Mouse (Mus musculus) lung, adult 2 months (tissue): ENCODE data around the gene Asic2. TPM values are rescaled to one million over a fixed set of nuclear protein-coding genes. Genes with fewer than 3 reads are reported as not detected.
A peak's percentile ranks its signal among the peaks of the same experiment; 100 is the strongest.

Source experiments
- DNase-seq: peaks from one replicate; pipeline ENCODE4 v3.0.0; 2022
- H3K4me1 ChIP-seq: fragments of 200-500 bp; 2 replicates; pipeline ENCODE4 v1.6.1; 2011; ENCODE audit warnings: low read length; ENCODE audit not compliant: control insufficient read depth, insufficient read depth
- H3K4me3 ChIP-seq: fragments of 200-500 bp; replicated peaks from 2 replicates; pipeline ENCODE3; 2011; ENCODE audit warnings: low read depth, mild to moderate bottlenecking, control low read depth, low read length; ENCODE audit errors: extremely low read depth
- CTCF ChIP-seq: fragments of 200-500 bp; IDR thresholded peaks from 2 replicates; pipeline ENCODE4 v1.5.1; 2011; ENCODE audit warnings: mild to moderate bottlenecking, low read length, control low read depth; ENCODE audit not compliant: insufficient read depth
- POLR2A ChIP-seq: fragments of 200-500 bp; IDR thresholded peaks from 2 replicates; pipeline ENCODE4 v1.6.1; 2011; ENCODE audit warnings: low read depth, mild to moderate bottlenecking, control low read depth, low read length, borderline replicate concordance; ENCODE audit errors: extremely low read depth
- WGBS: fragments of 180-500 bp; shearing (Covaris S2); methylation state at CpG from one replicate; pipeline ENCODE4 v1.1.7; 2018; 5-methylcytosine and 5-hydroxymethylcytosine counted together
- polyA plus RNA-seq: library from polyadenylated mRNA; depleted of rRNA; stranded (reverse); fragments of >200 nt; gene quantifications from 2 replicates; pipeline ENCODE4 v1.2.3, GENCODE M21; 2012

The Asic2 gene
- polyA plus RNA-seq, 1 experiment: 0.04 TPM

DNA sequence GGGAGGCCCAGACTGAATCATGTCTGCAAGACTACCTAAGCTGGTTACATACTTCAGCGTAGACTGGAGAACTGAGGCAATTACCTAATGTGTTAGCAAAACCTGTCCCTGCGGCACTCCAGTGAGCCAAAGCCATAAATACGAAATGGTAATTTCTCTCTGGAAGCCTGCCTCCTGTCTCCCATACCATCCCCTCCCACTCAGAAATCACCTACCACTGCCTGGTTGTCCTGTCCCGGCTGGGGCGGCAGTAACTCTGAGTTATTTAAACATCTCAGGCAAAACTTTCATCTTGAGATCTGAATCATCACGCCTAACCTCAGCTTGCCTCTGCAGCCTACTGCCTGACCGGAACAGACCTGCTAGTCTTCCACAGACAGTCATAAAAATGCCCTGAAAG is 835.6 kb downstream of the Asic2 start:
- no peak overlapping the region for H3K4me3 ChIP-seq
- WGBS: 88% methylated on average over 7 of the region's 7 CpGs
- no peaks in the 10 kb centered on the region for H3K4me1 ChIP-seq
- no peak for DNase-seq
- TF ChIP-seq CTCF (no peak), POLR2A (no peak)

DNA sequence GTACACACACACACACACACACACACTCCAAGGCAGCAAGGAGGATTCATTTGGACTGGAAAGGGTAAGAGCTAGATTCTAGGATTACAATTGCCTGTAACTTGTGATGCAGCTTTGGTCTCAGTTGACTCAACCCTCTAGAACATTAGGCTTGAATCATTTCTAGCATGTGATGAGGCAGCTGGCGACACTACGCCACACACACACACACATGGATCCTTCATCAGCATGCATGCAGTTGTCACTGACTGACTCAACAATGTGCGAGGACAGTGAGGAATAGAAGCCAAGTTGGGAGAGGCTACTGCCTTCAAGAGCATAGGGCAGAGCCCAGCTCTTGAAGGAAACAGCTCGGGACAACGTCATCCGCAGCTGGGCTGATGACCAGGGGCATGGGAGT is 843.9 kb downstream of the Asic2 start:
- H3K4me3 ChIP-seq: no peak overlapping the region
- H3K4me1 ChIP-seq: no peaks in the 10 kb centered on the region
- 87% methylated on average over 6 of the region's 6 CpGs for WGBS
- TF ChIP-seq POLR2A (no peak), CTCF (no peak)
- no peak for DNase-seq

- Histone ChIP-seq H3K4me3 (no peak overlapping the region), H3K4me1 (no peaks in the 10 kb centered on the region)
- 54% methylated on average over 8 of the region's 8 CpGs for WGBS
- TF ChIP-seq CTCF (no peak), POLR2A (no peak)
- no peak for DNase-seq
These were observed 848.2 kb downstream of the Asic2 start for GRCm38 (mm10) chr11:81120024-81120576.

- WGBS: 52% methylated on average over 7 of the region's 7 CpGs
- TF ChIP-seq POLR2A: no peak
- TF ChIP-seq CTCF: no peak
These were observed 850.2 kb downstream of the Asic2 start for GRCm38 (mm10) chr11:81118055-81118454.

GRCm38 (mm10) chr11:81115666-81116065 is 852.6 kb downstream of the Asic2 start:
- no peak overlapping the region for H3K4me3 ChIP-seq
- H3K4me1 ChIP-seq: no peaks in the 10 kb centered on the region
- WGBS: 39% methylated on average over 9 of the region's 9 CpGs
- no peak for TF ChIP-seq POLR2A
- TF ChIP-seq CTCF: no peak
- DNase-seq: peak; percentile 12

More at GRCm38 (mm10) chr11:81118055-81118454, 850.2 kb downstream of the Asic2 start:
- DNase-seq: no peak
- H3K4me1 ChIP-seq: no peaks in the 10 kb centered on the region
- H3K4me3 ChIP-seq: no peak overlapping the region

GRCm38 (mm10) chr11:81111626-81112025 is 856.6 kb downstream of the Asic2 start:
- DNase-seq: no peak
- TF ChIP-seq CTCF: no peak
- TF ChIP-seq POLR2A: no peak
- 77% methylated on average over 2 of the region's 2 CpGs for WGBS
- Histone ChIP-seq H3K4me3 (no peak overlapping the region), H3K4me1 (no peaks in the 10 kb centered on the region)

DNA sequence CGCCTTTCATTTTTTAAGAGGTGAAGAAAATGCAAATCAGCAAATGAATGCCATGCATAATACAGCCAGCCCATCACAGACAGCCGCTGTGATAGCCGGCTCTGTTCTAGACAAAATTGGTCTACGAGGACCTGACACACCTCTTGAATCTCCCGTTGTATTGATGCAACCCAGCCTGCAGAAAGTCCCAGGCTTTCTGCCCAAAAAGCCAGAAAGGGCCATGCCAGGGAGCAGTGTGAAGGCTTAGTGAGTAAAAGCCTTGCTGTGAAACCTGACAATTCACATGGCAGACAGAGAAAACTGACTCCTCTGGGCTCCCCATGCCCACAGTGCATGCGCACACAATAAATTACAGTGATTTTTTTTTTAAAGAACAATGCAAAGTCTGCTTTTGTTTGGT is 858.2 kb downstream of the Asic2 start:
- Histone ChIP-seq H3K4me1 (no peaks in the 10 kb centered on the region), H3K4me3 (no peak overlapping the region)
- WGBS: 74% methylated on average over 6 of the region's 6 CpGs
- DNase-seq: no peak
- TF ChIP-seq CTCF: no peak
- TF ChIP-seq POLR2A: no peak

- no peak for TF ChIP-seq POLR2A
- no peak for TF ChIP-seq CTCF
- Histone ChIP-seq H3K4me1 (no peaks in the 10 kb centered on the region), H3K4me3 (no peak overlapping the region)
- DNase-seq: no peak
- 95% methylated on average over 1 of the region's 1 CpGs for WGBS
These were observed 861.3 kb downstream of the Asic2 start for GRCm38 (mm10) chr11:81106949-81107348.

DNA sequence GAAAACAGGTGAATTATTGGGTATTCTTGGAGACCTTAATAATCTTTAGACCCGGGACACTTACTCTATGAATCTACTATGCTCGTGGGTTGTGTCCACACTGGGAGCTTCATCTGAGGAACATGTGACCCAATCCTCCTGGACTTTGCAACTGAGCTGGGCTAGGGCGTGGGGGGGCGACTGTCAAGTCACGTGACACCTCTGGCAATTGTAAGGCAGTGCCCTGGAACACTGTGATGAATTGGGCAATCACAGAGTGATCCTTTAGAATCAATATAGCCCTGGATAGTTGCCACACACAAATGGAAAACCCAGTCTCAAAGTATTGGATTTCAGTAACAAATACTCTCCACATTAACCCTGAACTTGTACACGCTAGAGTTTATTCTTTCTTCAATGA is 867.4 kb downstream of the Asic2 start:
- Histone ChIP-seq H3K4me3 (no peak overlapping the region), H3K4me1 (no peaks in the 10 kb centered on the region)
- WGBS: 72% methylated on average over 6 of the region's 6 CpGs
- TF ChIP-seq POLR2A (no peak), CTCF (no peak)
- DNase-seq: no peak

GRCm38 (mm10) chr11:81096011-81096410 is 872.2 kb downstream of the Asic2 start:
- no peak for TF ChIP-seq CTCF
- no peak for TF ChIP-seq POLR2A
- DNase-seq: no peak
- no peaks in the 10 kb centered on the region for H3K4me1 ChIP-seq
- WGBS: 32% methylated on average over 6 of the region's 6 CpGs
- no peak overlapping the region for H3K4me3 ChIP-seq
